Mouse (Mus musculus) adrenal gland, adult 18-20 months (tissue): ENCODE results near the gene Tenm4. TPM values are rescaled to one million over a fixed set of nuclear protein-coding genes. Genes with fewer than 3 reads are reported as not detected.
"Not testable (repeated sequence)": the region's sequence is repeated elsewhere in the genome, so short reads cannot be mapped to it uniquely, and the experiment has no call there.

Source experiments
- DNase-seq, 2 experiments: peaks; one replicate each; pipeline ENCODE4 v3.0.0; 2021 to 2022; ENCODE audit warnings: low spot score in 2 of 2
- microRNA-seq, 2 experiments: library from miRNA; unstranded; fragments of <30 nt; microRNA quantifications; one replicate each; pipeline ENCODE4 v1.2.0; 2021; ENCODE audit warnings: borderline number of aligned reads in 2 of 2
- total RNA-seq, 2 experiments: library from RNA; stranded (reverse); gene quantifications; 1 replicate in 1 of 2; 2 replicates in 1 of 2; pipeline ENCODE4 v1.2.3; 2021

The Tenm4 gene
- total RNA-seq, 2 experiments from 2014 or later, result 11.8 to 27.2 TPM

GRCm38 (mm10) chr7:96920447-96921095 is 749.5 kb downstream of the Tenm4 start:
- DNase-seq, result no peak

GRCm38 (mm10) chr7:96922927-96923326 is 751.9 kb downstream of the Tenm4 start:
- DNase-seq, result no peak

- DNase-seq, result no peak
These were observed 772.8 kb downstream of the Tenm4 start for GRCm38 (mm10) chr7:96943715-96944377.

DNA sequence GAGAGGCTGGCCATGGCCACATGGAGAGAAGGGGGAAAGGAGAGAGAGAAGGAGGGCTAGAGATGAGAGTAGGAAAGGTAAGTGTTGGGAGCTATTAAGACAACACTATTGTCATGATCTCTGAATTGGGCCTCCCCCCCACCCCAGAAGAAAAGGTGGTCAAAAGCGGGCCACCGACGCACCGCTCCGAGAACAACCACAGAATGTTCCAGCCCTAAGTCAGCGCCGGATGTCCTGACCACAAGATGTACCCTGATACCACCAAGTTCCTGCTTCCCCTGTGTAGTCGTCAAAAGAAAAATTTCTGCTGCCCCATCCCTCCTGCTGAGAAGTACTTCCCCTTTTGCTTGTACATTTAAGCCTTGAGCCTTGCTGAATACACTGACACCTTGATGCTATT is 775.5 kb downstream of the Tenm4 start:
- not testable (repeated sequence) for DNase-seq

DNA sequence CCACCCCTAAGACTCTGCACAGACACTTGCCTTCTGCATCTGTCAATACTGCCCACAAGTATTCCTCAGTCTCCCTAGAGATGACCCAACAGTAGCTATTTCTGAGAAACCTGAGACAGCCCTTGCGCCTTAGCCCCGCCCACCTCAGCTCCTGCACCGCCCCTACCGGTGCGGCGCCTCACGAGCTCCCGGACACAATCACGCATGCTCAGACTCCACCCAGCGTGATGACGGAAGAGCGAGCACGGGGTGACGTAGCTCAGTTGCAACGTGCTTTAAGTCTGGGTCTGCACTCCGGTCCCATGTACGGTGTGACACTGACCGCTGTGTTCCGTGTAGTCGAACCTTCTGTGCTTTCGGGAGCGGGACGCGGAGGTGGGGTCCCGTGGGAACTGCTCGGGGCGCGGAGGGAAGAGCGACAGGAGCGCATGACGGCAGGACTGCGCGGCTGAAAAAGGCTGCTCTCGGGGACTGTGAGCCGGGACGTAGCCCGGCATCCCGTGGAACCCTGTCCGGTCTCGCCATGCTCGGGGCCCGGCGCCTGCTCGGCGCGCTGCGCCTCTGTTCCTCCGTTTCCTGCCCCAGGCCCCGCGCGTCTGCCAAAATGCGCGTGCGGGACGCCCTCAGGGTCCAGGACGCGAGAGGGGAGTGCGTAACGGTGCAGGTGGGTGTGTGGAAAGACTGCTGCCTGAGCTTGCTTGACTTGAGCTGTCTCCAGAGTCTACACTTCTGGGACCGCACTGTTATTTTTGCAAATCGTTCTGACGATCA is 780.4 kb downstream of the Tenm4 start, which contains the start of gene Nars2:
Gene Nars2 (plus strand): TSS at position 225 of the 771 bp plus-strand sequence.
- DNase-seq, result peak; percentile 86 to 87

DNA sequence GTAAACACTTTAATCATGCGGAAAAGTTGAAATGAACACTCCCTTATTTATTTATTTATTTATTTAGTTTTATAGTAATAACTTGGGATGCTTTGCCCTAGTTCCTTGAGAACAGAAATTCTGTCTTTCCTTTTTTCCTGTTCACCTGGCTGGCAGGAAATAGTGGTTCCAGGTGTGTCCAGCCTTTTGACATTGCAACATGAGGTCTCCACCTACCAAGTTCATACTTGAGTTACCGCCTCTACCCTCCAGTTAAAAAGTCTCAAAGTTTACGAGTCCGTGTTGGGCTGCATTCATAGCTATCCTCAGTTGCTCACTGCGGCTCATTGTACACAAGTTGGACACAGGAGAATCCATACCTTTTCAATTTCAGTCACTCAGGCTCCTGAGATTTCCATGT is 781.0 kb downstream of the Tenm4 start:
- no peak for DNase-seq

DNA sequence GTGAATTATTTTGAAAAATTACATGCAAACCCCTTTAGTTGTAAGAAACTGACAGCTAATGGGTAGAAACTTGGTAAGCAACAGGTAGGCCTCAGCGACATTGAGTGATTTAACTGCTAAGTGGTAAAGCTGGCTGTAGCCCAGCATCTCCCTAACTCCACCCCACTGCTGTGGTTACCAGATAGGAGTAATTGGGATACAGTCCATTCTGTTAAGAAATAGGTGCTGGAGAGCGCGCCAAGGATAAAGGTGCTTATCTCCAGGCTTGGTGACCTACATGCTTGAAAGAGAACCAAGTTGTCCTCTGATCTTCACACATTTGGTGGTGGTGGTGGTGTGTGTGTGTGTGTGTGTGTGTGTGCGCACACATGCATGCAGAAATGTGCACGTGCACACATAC is 788.1 kb downstream of the Tenm4 start:
- no peak for DNase-seq

Small RNA genes within 50 kb of the gene (microRNA-seq; reads per million reads assigned to microRNA genes)
- 0 reads per million in 2 experiments for gene Mir6394
- 1,285 to 1,591 reads per million in 2 experiments for gene Mir708
